Mouse (Mus musculus): Measurements from ENCODE around the gene 1700029H14Rik.

1700029H14Rik gene

DNA sequence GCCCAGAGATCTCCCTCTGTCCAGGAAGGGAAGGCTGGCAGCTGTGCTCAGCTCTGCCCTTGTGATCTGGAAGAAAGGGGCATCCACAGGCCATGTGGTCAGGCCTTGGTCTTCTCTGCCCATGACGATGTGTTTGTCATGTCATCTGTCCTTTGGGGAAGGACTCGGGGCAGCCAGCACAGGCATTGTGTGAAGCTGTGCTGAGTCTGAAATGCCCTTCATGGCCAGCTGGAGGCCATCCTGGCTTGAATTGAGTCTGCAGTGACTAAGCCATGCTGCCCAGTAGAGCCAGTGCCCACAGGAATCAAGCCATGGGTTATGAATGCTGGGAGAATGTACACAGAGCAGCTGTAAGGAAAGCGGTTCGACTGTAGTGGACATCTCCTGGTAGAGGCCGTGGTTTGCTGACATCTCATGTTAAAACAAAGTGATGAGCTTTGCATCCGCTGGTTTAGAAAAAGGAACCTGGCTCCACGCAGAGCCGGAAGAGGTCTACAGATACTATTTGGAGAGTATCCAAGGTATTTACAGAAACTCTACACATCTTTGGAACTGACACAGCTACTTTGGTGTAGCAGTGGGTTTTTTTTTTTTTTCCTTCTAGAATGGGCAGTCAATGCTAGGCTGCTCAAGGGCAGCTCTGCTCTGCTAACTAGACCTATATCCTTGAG is 58.2 kb downstream of the 1700029H14Rik start:
- DNase-seq, result no peak

DNA sequence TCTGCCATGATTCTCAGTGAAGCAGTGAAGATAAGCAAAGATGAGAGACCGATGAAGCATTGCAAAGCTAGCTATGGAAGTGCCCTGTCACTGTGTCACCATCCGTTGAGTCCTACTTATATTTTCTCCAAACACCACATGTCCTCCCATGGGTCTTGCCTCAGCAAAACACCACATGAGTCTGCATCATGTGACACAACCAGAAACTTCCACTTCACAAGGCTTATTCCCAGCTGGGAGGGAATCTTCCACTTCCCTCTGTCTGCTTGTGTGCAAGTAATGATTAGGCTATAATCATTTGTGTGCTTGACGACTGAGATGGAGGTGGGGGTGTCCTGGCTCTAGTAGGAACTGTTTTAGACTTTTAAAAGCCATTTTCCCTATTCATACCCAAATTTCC is 61.0 kb downstream of the 1700029H14Rik start:
- DNase-seq, result no peak

All from cerebellum, postnatal 25 days (tissue).